Mouse (Mus musculus) adrenal gland, postnatal 14 days (tissue): ENCODE results near the gene Rnf166. TPM values are rescaled to one million over a fixed set of nuclear protein-coding genes. Genes with fewer than 3 reads are reported as not detected.

Experiments
- DNase-seq: peaks from one replicate; pipeline ENCODE4 v3.0.0; 2021; ENCODE audit warnings: mixed read lengths
- total RNA-seq: library from RNA; stranded (reverse); gene quantifications from 2 replicates; pipeline ENCODE4 v1.2.3, GENCODE M21; 2021

Rnf166 gene
- total RNA-seq, 1 experiment from 2014 or later: 37.9 TPM

- DNase-seq: no peak
Measured at GRCm38 (mm10) chr8:122469965-122470364, 5.9 kb downstream of the Rnf166 start.

- no peak for DNase-seq
Measured at GRCm38 (mm10) chr8:122469407-122469806, 6.5 kb downstream of the Rnf166 start.

GRCm38 (mm10) chr8:122467816-122468215, 8.0 kb downstream of the Rnf166 start:
- DNase-seq: no peak

- peak; percentile 50 for DNase-seq
Measured at GRCm38 (mm10) chr8:122464985-122465384, 10.9 kb downstream of the Rnf166 start.

GRCm38 (mm10) chr8:122463651-122464640, 11.9 kb downstream of the Rnf166 start:
- DNase-seq: peak; percentile 46

- no peak for DNase-seq
Measured at GRCm38 (mm10) chr8:122462510-122462909, 13.4 kb downstream of the Rnf166 start.

GRCm38 (mm10) chr8:122461473-122462148, 14.3 kb downstream of the Rnf166 start:
- DNase-seq: no peak

- peak; percentile 65 for DNase-seq
Measured at GRCm38 (mm10) chr8:122460524-122461472, 15.1 kb downstream of the Rnf166 start, which contains the start of gene Snai3. Gene Snai3, minus strand, starts transcription at chr8:122460733.

- DNase-seq: no peak
Measured at GRCm38 (mm10) chr8:122459990-122460389, 15.9 kb downstream of the Rnf166 start.

GRCm38 (mm10) chr8:122459218-122459900, 16.5 kb downstream of the Rnf166 start:
- DNase-seq: no peak

- DNase-seq: no peak
Measured at GRCm38 (mm10) chr8:122457171-122457570, 18.7 kb downstream of the Rnf166 start.

GRCm38 (mm10) chr8:122454409-122454808, 21.5 kb downstream of the Rnf166 start:
- DNase-seq: no peak

- DNase-seq: no peak
Measured at GRCm38 (mm10) chr8:122452154-122452553, 23.7 kb downstream of the Rnf166 start.

GRCm38 (mm10) chr8:122451161-122451703, 24.6 kb downstream of the Rnf166 start:
- no peak for DNase-seq

- DNase-seq: peak; percentile 44
Measured at GRCm38 (mm10) chr8:122445203-122445602, 30.7 kb downstream of the Rnf166 start.

- DNase-seq: peak; percentile 89
Measured at GRCm38 (mm10) chr8:122444058-122444748, 31.7 kb downstream of the Rnf166 start.

GRCm38 (mm10) chr8:122443262-122444006, 32.4 kb downstream of the Rnf166 start, which contains the start of gene Mvd:
Gene Mvd, minus strand, starts transcription at chr8:122443422.
- DNase-seq: peak; percentile 99

GRCm38 (mm10) chr8:122442781-122443180, 33.1 kb downstream of the Rnf166 start:
- no peak for DNase-seq

- no peak for DNase-seq
Measured at GRCm38 (mm10) chr8:122442356-122442755, 33.5 kb downstream of the Rnf166 start.
